Mouse (Mus musculus) megakaryocyte-erythroid progenitor cell, adult 5-6 weeks (primary cell): ENCODE results near the gene Foxn4. TPM values are rescaled to one million over a fixed set of nuclear protein-coding genes. Genes with fewer than 3 reads are reported as not detected.

Experiments used
- ATAC-seq: replicated peaks from 2 replicates; pipeline ENCODE4 v1.8.0; 2016; ENCODE audit warnings: mild to moderate bottlenecking, inconsistent platforms; ENCODE audit not compliant: severe bottlenecking, poor library complexity, low FRiP score, low TSS enrichment
- total RNA-seq, 2 experiments: library from RNA; stranded (forward) in 1 of 2; stranded (reverse) in 1 of 2; fragments of 200-1000, 215-1000 nt in 1 of 2; fragments of >200 nt in 1 of 2; fragmentation: Nextera tagmentation in 1 of 2; gene quantifications; 2 replicates each; pipeline ENCODE4 v1.2.3; 2014 to 2017

Foxn4 gene
- total RNA-seq, 2 experiments from 2014 or later, result not detected

- 0 out of 2 replicates have a peak, but pooled peaks have one; percentile 14 for ATAC-seq
Measured at GRCm38 (mm10) chr5:114284604-114285397, 11.2 kb upstream of the Foxn4 start.

GRCm38 (mm10) chr5:114282346-114282745, 8.7 kb upstream of the Foxn4 start:
- no peak for ATAC-seq

GRCm38 (mm10) chr5:114279382-114280143, 6.0 kb upstream of the Foxn4 start:
- no peak for ATAC-seq

GRCm38 (mm10) chr5:114275991-114276390, 2.4 kb upstream of the Foxn4 start:
- no peak for ATAC-seq

GRCm38 (mm10) chr5:114275339-114275738, 1.7 kb upstream of the Foxn4 start:
- ATAC-seq, result no peak

GRCm38 (mm10) chr5:114269984-114270383, 3.6 kb downstream of the Foxn4 start:
- no peak for ATAC-seq

- no peak for ATAC-seq
Measured at GRCm38 (mm10) chr5:114269499-114269898, 4.1 kb downstream of the Foxn4 start.

GRCm38 (mm10) chr5:114268646-114269045, 5.0 kb downstream of the Foxn4 start:
- peak; percentile 83 for ATAC-seq

GRCm38 (mm10) chr5:114264791-114265190, 8.8 kb downstream of the Foxn4 start:
- no peak for ATAC-seq

GRCm38 (mm10) chr5:114264030-114264459, 9.6 kb downstream of the Foxn4 start:
- no peak for ATAC-seq

GRCm38 (mm10) chr5:114261494-114261893, 12.1 kb downstream of the Foxn4 start:
- ATAC-seq, result no peak

- no peak for ATAC-seq
Measured at GRCm38 (mm10) chr5:114259495-114259894, 14.1 kb downstream of the Foxn4 start.

- peak; percentile 58 for ATAC-seq
Measured at GRCm38 (mm10) chr5:114248174-114248589, 25.4 kb downstream of the Foxn4 start.

- ATAC-seq, result no peak; the same call in 1 of the 2 replicates
Measured at GRCm38 (mm10) chr5:114246465-114246864, 27.1 kb downstream of the Foxn4 start.

- no peak for ATAC-seq
Measured at GRCm38 (mm10) chr5:114239737-114240136, 33.9 kb downstream of the Foxn4 start.

GRCm38 (mm10) chr5:114238924-114239323, 34.7 kb downstream of the Foxn4 start:
- no peak for ATAC-seq

- ATAC-seq, result no peak
Measured at GRCm38 (mm10) chr5:114228901-114229300, 44.7 kb downstream of the Foxn4 start.

GRCm38 (mm10) chr5:114226051-114226450, 47.6 kb downstream of the Foxn4 start:
- no peak for ATAC-seq

GRCm38 (mm10) chr5:114218771-114219170, 54.8 kb downstream of the Foxn4 start:
- no peak for ATAC-seq

GRCm38 (mm10) chr5:114213183-114213582, 60.4 kb downstream of the Foxn4 start:
- ATAC-seq, result peak; percentile 88

- ATAC-seq, result no peak
Measured at GRCm38 (mm10) chr5:114206158-114206557, 67.4 kb downstream of the Foxn4 start.
